8 mouse cellular contexts compared by ENCODE assay signal in genomic region chr1:65388328-65388727, GRCm38 (mm10).
DNase-seq lines count a peak whose midpoint lies in the region; ATAC-seq and TF ChIP-seq lines count a peak whose summit lies in the region.

No protein-coding gene starts in this region.

- no peak overlapping the region for H3K9ac ChIP-seq in liver, embryonic 14.5 days (replicated peaks)

- no peaks in the 10 kb centered on the region for H3K36me3 ChIP-seq in liver, embryonic 14.5 days (replicated peaks; ENCODE audit: control insufficient read depth, insufficient read depth, low read depth)
- no peaks in the 10 kb centered on the region for H3K36me3 ChIP-seq in splenic B cell, adult 2 months (ENCODE audit: control insufficient read depth, insufficient read depth, low read length, poor library complexity, severe bottlenecking)
- no peaks in the 10 kb centered on the region for H3K36me3 ChIP-seq in heart, embryonic 10.5 days

- no peak for ATAC-seq in liver, embryonic 14.5 days (ENCODE audit: insufficient read depth)

- 30% methylated on average over 15 of the region's 15 CpGs for WGBS in liver, embryonic 14.5 days (ENCODE audit: insufficient replicate concordance)
- 35% methylated on average over 15 of the region's 15 CpGs for WGBS in heart, embryonic 10.5 days

- H3K4me1 ChIP-seq in liver, embryonic 14.5 days (replicated peaks; ENCODE audit: control insufficient read depth in 2 of 2, insufficient read depth in 2 of 2, low read length in 1 of 2), result no peaks in the 10 kb centered on the region
- no peaks in the 10 kb centered on the region for H3K4me1 ChIP-seq in heart, embryonic 10.5 days

- no peaks in the 10 kb centered on the region for H3K27me3 ChIP-seq in liver, embryonic 14.5 days (ENCODE audit: control insufficient read depth, insufficient read depth, low read length)
- no peaks in the 10 kb centered on the region for H3K27me3 ChIP-seq in splenic B cell, adult 2 months (ENCODE audit: control insufficient read depth, insufficient read depth, low read length, poor library complexity, severe bottlenecking)
- H3K27me3 ChIP-seq in heart, embryonic 10.5 days (ENCODE audit: insufficient read depth, poor library complexity, severe bottlenecking), result no peaks in the 10 kb centered on the region

- H3K9me3 ChIP-seq in liver, embryonic 14.5 days (ENCODE audit: control insufficient read depth, low read length), result no peaks in the 10 kb centered on the region
- H3K9me3 ChIP-seq in heart, embryonic 10.5 days, result no peaks in the 10 kb centered on the region

- no peak overlapping the region for H3K27ac ChIP-seq in liver, embryonic 14.5 days
- no peak overlapping the region for H3K27ac ChIP-seq in heart, embryonic 10.5 days

- H3K4me2 ChIP-seq in liver, embryonic 14.5 days (ENCODE audit: low read depth), result no peak overlapping the region

- peak; percentile 5 to 14 for DNase-seq in lung, adult 18-20 months
- DNase-seq in lung, postnatal 25 days (ENCODE audit: low spot score), result no peak
- DNase-seq in ZHBTc4 (ENCODE audit: low read depth, low spot score), result peak; percentile 85
- DNase-seq in cerebellum, adult 18-20 months, result peak; percentile 12 to 33
- peak; percentile 12 for DNase-seq in hindlimb bud, embryonic 11.5 days (ENCODE audit: extremely low spot score, low read depth, low spot score)
- no peak for DNase-seq in liver, embryonic 14.5 days (ENCODE audit: low read depth in 3 of 3, low spot score in 3 of 3)
- peak; percentile 5 for DNase-seq in splenic B cell, adult 2 months (ENCODE audit: low read depth, low spot score)
- no peak for DNase-seq in heart, embryonic 10.5 days (ENCODE audit: low spot score)

- H3K4me3 ChIP-seq in liver, embryonic 14.5 days (ENCODE audit: insufficient read depth in 1 of 2, low read depth in 2 of 2, low read length in 2 of 2), result no peak overlapping the region
- H3K4me3 ChIP-seq in heart, embryonic 10.5 days, result no peak overlapping the region

- TF ChIP-seq CTCF in liver, embryonic 14.5 days (IDR thresholded peaks at IDR 0.05; ENCODE audit: low read depth), result peak; percentile 76

- no peak for TF ChIP-seq EP300 in liver, embryonic 14.5 days (IDR thresholded peaks at IDR 0.05; ENCODE audit: low read depth)

Comparison
In these comparisons a context has a peak if more than half of its experiments do, and no peak if none do; other contexts are left out.
1. DNase-seq: peak in lung, adult 18-20 months (2 of 2), ZHBTc4 (single experiment), cerebellum, adult 18-20 months (2 of 2), hindlimb bud, embryonic 11.5 days (single experiment) and splenic B cell, adult 2 months (single experiment); none in lung, postnatal 25 days (single experiment), liver, embryonic 14.5 days (0 of 3) and heart, embryonic 10.5 days (single experiment).